Mouse (Mus musculus): Measurements from ENCODE around the gene Chst14.

GRCm38 (mm10) chr2:118976941-118977340 is 50.6 kb downstream of the Chst14 start:
- TF ChIP-seq CTCF (IDR thresholded peaks at IDR 0.05; ENCODE audit: control insufficient read depth, insufficient read depth, insufficient replicate concordance, low read depth, low read length) (no peak), POLR2A (IDR thresholded peaks at IDR 0.05; ENCODE audit: control insufficient read depth, low read depth, low read length) (no peak)
